Mouse (Mus musculus) lung, adult 2 months (tissue): Measurements from ENCODE around the gene Mcoln3.

Source experiments
- CTCF ChIP-seq: fragments of 200-500 bp; IDR thresholded peaks from 2 replicates; pipeline ENCODE4 v1.5.1; 2011; ENCODE audit warnings: mild to moderate bottlenecking, low read length, control low read depth; ENCODE audit not compliant: insufficient read depth
- POLR2A ChIP-seq: fragments of 200-500 bp; IDR thresholded peaks from 2 replicates; pipeline ENCODE4 v1.6.1; 2011; ENCODE audit warnings: low read depth, mild to moderate bottlenecking, control low read depth, low read length, borderline replicate concordance; ENCODE audit errors: extremely low read depth

- no peak for TF ChIP-seq POLR2A
- TF ChIP-seq CTCF, result no peak
Observed at GRCm38 (mm10) chr3:146169356-146169755, 52.1 kb downstream of the Mcoln3 start.
